Mouse (Mus musculus): ENCODE data around the gene Cyb5d1.

Gene Cyb5d1

GRCm38 (mm10) chr11:69395235-69395633, at the start of gene Cyb5d1, which contains the start of gene Naa38:
Gene Cyb5d1 (minus strand): TSS chr11:69395631.
Gene Naa38 (plus strand): TSS chr11:69395487.
- peak; percentile 77 for DNase-seq

- DNase-seq: no peak
Observed at GRCm38 (mm10) chr11:69443328-69443727, 47.9 kb upstream of the Cyb5d1 start.

- DNase-seq: no peak
Observed at GRCm38 (mm10) chr11:69437291-69437690, 41.9 kb upstream of the Cyb5d1 start.

GRCm38 (mm10) chr11:69433189-69433588, 37.8 kb upstream of the Cyb5d1 start:
- no peak for DNase-seq

GRCm38 (mm10) chr11:69432640-69432982, 37.2 kb upstream of the Cyb5d1 start:
- no peak for DNase-seq

- peak; percentile 62 for DNase-seq
Observed at GRCm38 (mm10) chr11:69431829-69432639, 36.6 kb upstream of the Cyb5d1 start.

GRCm38 (mm10) chr11:69430631-69431030, 35.2 kb upstream of the Cyb5d1 start:
- DNase-seq: no peak

GRCm38 (mm10) chr11:69429313-69429712, 33.9 kb upstream of the Cyb5d1 start:
- DNase-seq: no peak

GRCm38 (mm10) chr11:69428751-69429150, 33.3 kb upstream of the Cyb5d1 start:
- DNase-seq: no peak

GRCm38 (mm10) chr11:69426246-69426645, 30.8 kb upstream of the Cyb5d1 start:
- DNase-seq: no peak

GRCm38 (mm10) chr11:69423885-69424284, 28.5 kb upstream of the Cyb5d1 start:
- no peak for DNase-seq

- DNase-seq: no peak
Observed at GRCm38 (mm10) chr11:69422842-69423241, 27.4 kb upstream of the Cyb5d1 start.

- no peak for DNase-seq
Observed at GRCm38 (mm10) chr11:69421131-69421977, 25.9 kb upstream of the Cyb5d1 start.

GRCm38 (mm10) chr11:69420554-69421000, 25.1 kb upstream of the Cyb5d1 start:
- no peak for DNase-seq

- no peak for DNase-seq
Observed at GRCm38 (mm10) chr11:69419813-69420553, 24.6 kb upstream of the Cyb5d1 start.

- no peak for DNase-seq
Observed at GRCm38 (mm10) chr11:69419443-69419812, 24.0 kb upstream of the Cyb5d1 start.

GRCm38 (mm10) chr11:69418481-69419442, 23.3 kb upstream of the Cyb5d1 start:
- DNase-seq: peak; percentile 90

- peak; percentile 97 for DNase-seq
Observed at GRCm38 (mm10) chr11:69417449-69418384, 22.3 kb upstream of the Cyb5d1 start.

- DNase-seq: no peak
Observed at GRCm38 (mm10) chr11:69416921-69417448, 21.6 kb upstream of the Cyb5d1 start.

- DNase-seq: no peak
Observed at GRCm38 (mm10) chr11:69416509-69416908, 21.1 kb upstream of the Cyb5d1 start.
